Mouse (Mus musculus) bone marrow macrophage, adult 2 months (primary cell): ENCODE data around the gene Txk.

ENCODE experiments used
- CTCF ChIP-seq: IDR thresholded peaks from 2 replicates; pipeline ENCODE4 v1.5.1; 2012; ENCODE audit warnings: low read depth, mild to moderate bottlenecking, low read length, moderate library complexity
- POLR2A ChIP-seq: IDR thresholded peaks from 2 replicates; pipeline ENCODE4 v1.6.1; 2012; ENCODE audit warnings: mild to moderate bottlenecking, low read depth, low read length, borderline replicate concordance

DNA sequence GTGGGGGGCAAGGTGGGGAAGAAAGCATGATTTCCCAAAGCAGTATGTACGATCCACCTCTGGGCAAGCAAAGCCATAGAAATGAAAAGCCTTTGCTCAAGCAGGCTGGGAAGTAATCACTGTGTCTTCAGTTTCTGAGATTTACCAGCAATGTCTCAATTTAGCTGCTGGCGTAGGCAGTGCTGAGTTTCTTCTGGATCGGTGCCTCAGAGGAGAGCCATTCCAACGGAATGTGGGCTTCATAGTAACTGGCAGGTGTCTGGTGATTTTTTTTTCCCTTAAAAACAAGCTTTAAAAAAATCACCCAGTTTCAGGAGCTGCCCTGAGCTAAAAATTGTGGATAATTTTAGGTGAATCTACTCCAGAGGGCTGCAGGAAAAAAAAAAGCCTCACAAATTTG, 5.2 kb downstream of the Txk start:
- no peak for TF ChIP-seq CTCF
- TF ChIP-seq POLR2A, result no peak
